Mouse (Mus musculus) liver, embryonic 15.5 days (tissue): ENCODE data around the gene Best3. TPM values are rescaled to one million over a fixed set of nuclear protein-coding genes. Genes with fewer than 3 reads are reported as not detected.
"Not testable (repeated sequence)": the region's sequence is repeated elsewhere in the genome, so short reads cannot be mapped to it uniquely, and the experiment has no call there.

Experiments
- ATAC-seq: fragments of 200-750 bp; cut with Nextera tagmentation; 2 replicates; pipeline ENCODE4 v1.8.0; 2017; ENCODE audit warnings: moderate number of reproducible peaks, mild to moderate bottlenecking, moderate library complexity; ENCODE audit not compliant: insufficient read depth
- H3K27ac ChIP-seq: fragments of 300-500 bp; sonication (generic); replicated peaks from 2 replicates; pipeline ENCODE4 v1.5.1; 2015; ENCODE audit warnings: mild to moderate bottlenecking, inconsistent platforms
- H3K27me3 ChIP-seq: fragments of 300-500 bp; sonication (generic); 2 replicates; pipeline ENCODE4 v1.6.1; 2015; ENCODE audit warnings: mild to moderate bottlenecking, inconsistent platforms
- H3K36me3 ChIP-seq: fragments of 300-500 bp; sonication (generic); replicated peaks from 2 replicates; pipeline ENCODE4 v1.6.1; 2015; ENCODE audit warnings: moderate library complexity, mild to moderate bottlenecking, inconsistent platforms
- H3K4me1 ChIP-seq: fragments of 300-500 bp; sonication (generic); replicated peaks from 2 replicates; pipeline ENCODE4 v1.6.1; 2015; ENCODE audit warnings: inconsistent platforms
- H3K4me2 ChIP-seq: fragments of 300-500 bp; sonication (generic); 2 replicates; pipeline ENCODE4 v1.6.1; 2015; ENCODE audit warnings: moderate library complexity, mild to moderate bottlenecking, inconsistent platforms
- H3K4me3 ChIP-seq: fragments of 300-500 bp; sonication (generic); replicated peaks from 2 replicates; pipeline ENCODE4 v1.5.1; 2015; ENCODE audit warnings: mild to moderate bottlenecking, inconsistent platforms
- H3K9ac ChIP-seq: fragments of 300-500 bp; sonication (generic); 2 replicates; pipeline ENCODE4 v1.6.1; 2015; ENCODE audit warnings: moderate library complexity, mild to moderate bottlenecking, inconsistent platforms
- H3K9me3 ChIP-seq: fragments of 300-500 bp; sonication (generic); replicated peaks from 2 replicates; pipeline ENCODE4 v1.6.1; 2016; ENCODE audit warnings: inconsistent platforms
- WGBS: fragments of 180-500 bp; shearing (Covaris S2); methylation state at CpG from one replicate; pipeline ENCODE4 v1.1.7; 2015; ENCODE audit warnings: mixed read lengths; ENCODE audit not compliant: insufficient replicate concordance; 5-methylcytosine and 5-hydroxymethylcytosine counted together
- polyA plus RNA-seq: library from polyadenylated mRNA; unstranded; fragments of >200 nt; fragmentation: Nextera tagmentation; extraction: Ambion mirVana; gene quantifications from 2 replicates; pipeline ENCODE4 v1.2.1, GENCODE M21; 2015

Gene Best3
- polyA plus RNA-seq, 1 experiment from 2014 or later = 0.10 TPM

GRCm38 (mm10) chr10:117033785-117034184 lies 47.7 kb downstream of the Best3 start:
- Histone ChIP-seq H3K4me1 (no peaks in the 10 kb centered on the region), H3K36me3 (no peaks in the 10 kb centered on the region), H3K27me3 (no peaks in the 10 kb centered on the region), H3K9me3 (no peaks in the 10 kb centered on the region), H3K4me3 (no peak overlapping the region), H3K9ac (no peak overlapping the region), H3K4me2 (no peak overlapping the region), H3K27ac (no peak overlapping the region)
- no peak for ATAC-seq
- WGBS = 13% methylated on average over 8 of the region's 8 CpGs

GRCm38 (mm10) chr10:117040355-117040754 lies 54.2 kb downstream of the Best3 start:
- WGBS = 58% methylated on average over 6 of the region's 6 CpGs
- Histone ChIP-seq H3K4me1 (peaks cover 4% of the 10 kb centered on the region), H3K4me3 (no peak overlapping the region), H3K36me3 (no peaks in the 10 kb centered on the region), H3K27ac (no peak overlapping the region), H3K4me2 (no peak overlapping the region), H3K9ac (no peak overlapping the region), H3K27me3 (peaks cover 3% of the 10 kb centered on the region), H3K9me3 (no peaks in the 10 kb centered on the region)
- no peak for ATAC-seq

- Histone ChIP-seq H3K4me2 (no peak overlapping the region), H3K4me3 (no peak overlapping the region), H3K9ac (no peak overlapping the region)
These were observed 56.2 kb downstream of the Best3 start for GRCm38 (mm10) chr10:117042295-117042694.

GRCm38 (mm10) chr10:117043497-117044166 lies 57.5 kb downstream of the Best3 start:
- peaks cover 14% of the 10 kb centered on the region for H3K27me3 ChIP-seq
- not testable (repeated sequence) for H3K9me3 ChIP-seq, H3K36me3 ChIP-seq, H3K9ac ChIP-seq, H3K4me1 ChIP-seq, H3K27ac ChIP-seq, H3K4me3 ChIP-seq
- peak overlapping the region; percentile 19 for H3K4me2 ChIP-seq
- 38% methylated on average over 16 of the region's 16 CpGs for WGBS
- ATAC-seq = 0 out of 2 replicates have a peak, but pooled peaks have one; percentile 33

More at GRCm38 (mm10) chr10:117042295-117042694, 56.2 kb downstream of the Best3 start:
- no peak overlapping the region for H3K27ac ChIP-seq
- no peaks in the 10 kb centered on the region for H3K36me3 ChIP-seq
- 51% methylated on average over 14 of the region's 14 CpGs for WGBS
- peaks cover 7% of the 10 kb centered on the region for H3K4me1 ChIP-seq
- no peak for ATAC-seq
- peaks cover 14% of the 10 kb centered on the region for H3K27me3 ChIP-seq
- no peaks in the 10 kb centered on the region for H3K9me3 ChIP-seq

GRCm38 (mm10) chr10:117045175-117046056 lies 59.3 kb downstream of the Best3 start, which contains the start of gene Lrrc10:
TSS of gene Lrrc10 (plus strand) at chr10:117045341.
- no peaks in the 10 kb centered on the region for H3K9me3 ChIP-seq
- no peak within 1 kb of the TSS for H3K9ac ChIP-seq
- ATAC-seq = no peak
- peaks cover 17% of the 10 kb centered on the region for H3K36me3 ChIP-seq
- H3K4me3 ChIP-seq = no peak within 1 kb of the TSS
- H3K4me1 ChIP-seq = peaks cover 7% of the 10 kb centered on the region
- H3K4me2 ChIP-seq = peak within 1 kb of the TSS; percentile 19; the same call in 1 of the 2 replicates
- peaks cover 14% of the 10 kb centered on the region for H3K27me3 ChIP-seq
- 49% methylated on average over 40 of the region's 40 CpGs for WGBS
- H3K27ac ChIP-seq = no peak within 1 kb of the TSS

GRCm38 (mm10) chr10:117049253-117049652 lies 63.1 kb downstream of the Best3 start:
- no peak overlapping the region for H3K27ac ChIP-seq
- no peak for ATAC-seq
- WGBS = 64% methylated on average over 4 of the region's 4 CpGs

GRCm38 (mm10) chr10:117049961-117050597 lies 64.0 kb downstream of the Best3 start:
- ATAC-seq = no peak
- H3K4me2 ChIP-seq = no peak overlapping the region
- WGBS = 69% methylated on average over 4 of the region's 4 CpGs

More at GRCm38 (mm10) chr10:117049253-117049652, 63.1 kb downstream of the Best3 start:
- peaks cover 4% of the 10 kb centered on the region; the same call in 1 of the 2 replicates for H3K4me1 ChIP-seq
- H3K4me3 ChIP-seq = no peak overlapping the region
- H3K9me3 ChIP-seq = no peaks in the 10 kb centered on the region
- peaks cover 14% of the 10 kb centered on the region for H3K27me3 ChIP-seq
- H3K4me2 ChIP-seq = no peak overlapping the region
- H3K36me3 ChIP-seq = peaks cover 56% of the 10 kb centered on the region
- no peak overlapping the region for H3K9ac ChIP-seq

GRCm38 (mm10) chr10:117055668-117056067 lies 69.6 kb downstream of the Best3 start:
- H3K9me3 ChIP-seq = no peaks in the 10 kb centered on the region
- H3K9ac ChIP-seq = no peak overlapping the region
- 83% methylated on average over 4 of the region's 4 CpGs for whole genome bisulfite sequencing
- H3K4me1 ChIP-seq = peaks cover 10% of the 10 kb centered on the region; the same call in 1 of the 2 replicates
- no peak overlapping the region for H3K4me3 ChIP-seq
- H3K27ac ChIP-seq = no peak overlapping the region
- H3K27me3 ChIP-seq = no peaks in the 10 kb centered on the region
- H3K36me3 ChIP-seq = peaks cover 100% of the 10 kb centered on the region
- no peak for ATAC-seq
- no peak overlapping the region for H3K4me2 ChIP-seq

More at GRCm38 (mm10) chr10:117049961-117050597, 64.0 kb downstream of the Best3 start:
- H3K27ac ChIP-seq = no peak overlapping the region
- H3K36me3 ChIP-seq = peaks cover 64% of the 10 kb centered on the region
- 0 out of 2 replicates have a peak, but pooled peaks cover 3% of the 10 kb centered on the region for H3K4me1 ChIP-seq
- H3K27me3 ChIP-seq = peaks cover 14% of the 10 kb centered on the region
- no peak overlapping the region for H3K9ac ChIP-seq
- H3K4me3 ChIP-seq = no peak overlapping the region
- no peaks in the 10 kb centered on the region for H3K9me3 ChIP-seq

GRCm38 (mm10) chr10:117062894-117063253 lies 76.8 kb downstream of the Best3 start:
- Histone ChIP-seq H3K36me3 (peaks cover 43% of the 10 kb centered on the region), H3K27ac (peak overlapping the region; percentile 83), H3K9me3 (no peaks in the 10 kb centered on the region), H3K9ac (peak overlapping the region; percentile 74), H3K4me2 (peak overlapping the region; percentile 71), H3K4me1 (peaks cover 25% of the 10 kb centered on the region), H3K27me3 (no peaks in the 10 kb centered on the region), H3K4me3 (peak overlapping the region; percentile 85)
- peak; percentile 29 for ATAC-seq
- WGBS = 2% methylated on average over 15 of the region's 15 CpGs

GRCm38 (mm10) chr10:117063254-117064021 lies 77.3 kb downstream of the Best3 start, which contains the start of gene Cct2:
TSS of gene Cct2 (minus strand) at chr10:117063814.
- no peaks in the 10 kb centered on the region for H3K27me3 ChIP-seq
- WGBS = under 1% methylated on average over 68 of the region's 68 CpGs
- H3K9me3 ChIP-seq = no peaks in the 10 kb centered on the region
- H3K9ac ChIP-seq = peak within 1 kb of the TSS; percentile 74
- peaks cover 25% of the 10 kb centered on the region for H3K4me1 ChIP-seq
- H3K4me3 ChIP-seq = peak within 1 kb of the TSS; percentile 85
- peak within 1 kb of the TSS; percentile 71 for H3K4me2 ChIP-seq
- ATAC-seq = peak; percentile 91
- peak within 1 kb of the TSS; percentile 83 for H3K27ac ChIP-seq
- H3K36me3 ChIP-seq = peaks cover 38% of the 10 kb centered on the region
